Mouse (Mus musculus): ENCODE measurements around the gene Ripply1.
"Not testable (repeated sequence)": the region's sequence is repeated elsewhere in the genome, so short reads cannot be mapped to it uniquely, and the experiment has no call there.

Gene Ripply1

GRCm38 (mm10) chrX:139780988-139781387, 1.2 kb downstream of the Ripply1 start:
- no peak for DNase-seq (ENCODE audit: low spot score)

GRCm38 (mm10) chrX:139779401-139779800, 2.8 kb downstream of the Ripply1 start:
- DNase-seq (ENCODE audit: low spot score): no peak

GRCm38 (mm10) chrX:139778886-139779285, 3.3 kb downstream of the Ripply1 start:
- no peak for DNase-seq (ENCODE audit: low spot score)

GRCm38 (mm10) chrX:139777357-139777756, 4.8 kb downstream of the Ripply1 start:
- no peak for DNase-seq (ENCODE audit: low spot score)

- no peak for DNase-seq (ENCODE audit: low spot score)
Measured at GRCm38 (mm10) chrX:139775084-139775612, 7.0 kb downstream of the Ripply1 start.

GRCm38 (mm10) chrX:139774309-139775083, 7.7 kb downstream of the Ripply1 start:
- no peak for DNase-seq (ENCODE audit: low spot score)

GRCm38 (mm10) chrX:139769975-139770637, 12.0 kb downstream of the Ripply1 start:
- DNase-seq (ENCODE audit: low spot score): no peak

GRCm38 (mm10) chrX:139762546-139762945, 19.6 kb downstream of the Ripply1 start:
- no peak for DNase-seq (ENCODE audit: low spot score)

- DNase-seq (ENCODE audit: low spot score): not testable (repeated sequence)
Measured at GRCm38 (mm10) chrX:139758634-139759033, 23.5 kb downstream of the Ripply1 start.

GRCm38 (mm10) chrX:139751855-139752254, 30.3 kb downstream of the Ripply1 start:
- DNase-seq (ENCODE audit: low spot score): no peak

GRCm38 (mm10) chrX:139737066-139737465, 45.1 kb downstream of the Ripply1 start:
- DNase-seq (ENCODE audit: low spot score): no peak

GRCm38 (mm10) chrX:139730541-139730940, 51.6 kb downstream of the Ripply1 start:
- no peak for DNase-seq (ENCODE audit: low spot score)

Data from layer of hippocampus, adult 9-10 months (tissue).